Mouse (Mus musculus) heart, postnatal 0 days (tissue): Measurements from ENCODE around the gene Gm20532. TPM values are rescaled to one million over a fixed set of nuclear protein-coding genes. Genes with fewer than 3 reads are reported as not detected.

Experiments
- ATAC-seq: fragments of 200-750 bp; cut with Nextera tagmentation; 2 replicates; pipeline ENCODE4 v1.8.0; 2017; ENCODE audit warnings: low read depth, moderate number of reproducible peaks, moderate library complexity; ENCODE audit not compliant: insufficient read depth
- DNase-seq: peaks from one replicate; pipeline ENCODE4 v3.0.0-alpha.2; 2016; ENCODE audit warnings: low spot score
- H3K27ac ChIP-seq: fragments of 300-500 bp; sonication (generic); 2 replicates; pipeline ENCODE4 v1.5.1; 2014; ENCODE audit warnings: low read depth, mild to moderate bottlenecking
- H3K27me3 ChIP-seq: fragments of 300-500 bp; sonication (generic); 2 replicates; pipeline ENCODE4 v1.6.1; 2014; ENCODE audit warnings: low read length, mixed read lengths; ENCODE audit not compliant: control insufficient read depth, insufficient read depth
- H3K36me3 ChIP-seq: fragments of 300-500 bp; sonication (generic); replicated peaks from 2 replicates; pipeline ENCODE4 v1.6.1; 2014; ENCODE audit warnings: low read length, mixed read lengths; ENCODE audit not compliant: control insufficient read depth, insufficient read depth
- H3K4me1 ChIP-seq: fragments of 300-500 bp; sonication (generic); 2 replicates; pipeline ENCODE4 v1.6.1; 2014; ENCODE audit warnings: antibody characterized with exemption; ENCODE audit not compliant: control insufficient read depth, insufficient read depth
- H3K4me2 ChIP-seq: fragments of 300-500 bp; sonication (generic); 2 replicates; pipeline ENCODE4 v1.6.1; 2014; ENCODE audit warnings: low read depth, mild to moderate bottlenecking, low read length, moderate library complexity
- H3K4me3 ChIP-seq: fragments of 300-500 bp; sonication (generic); 2 replicates; pipeline ENCODE4 v1.5.1; 2014; ENCODE audit warnings: low read depth, low read length
- H3K9ac ChIP-seq: fragments of 300-500 bp; sonication (generic); replicated peaks from 2 replicates; pipeline ENCODE4 v1.6.1; 2014; ENCODE audit warnings: low read depth, low read length, mixed read lengths
- H3K9me3 ChIP-seq: fragments of 300-500 bp; sonication (generic); replicated peaks from 2 replicates; pipeline ENCODE4 v1.6.1; 2016; ENCODE audit warnings: low read length; ENCODE audit not compliant: control insufficient read depth
- CTCF ChIP-seq: IDR thresholded peaks from 2 replicates; pipeline ENCODE4 v1.5.1; 2016; ENCODE audit warnings: antibody characterized with exemption, control low read depth, low read depth
- EP300 ChIP-seq: IDR thresholded peaks from 2 replicates; pipeline ENCODE4 v1.6.1; 2016; ENCODE audit warnings: antibody characterized with exemption, low read depth
- whole genome bisulfite sequencing: fragments of 180-500 bp; shearing (Covaris S2); extraction: QIAGEN DNeasy Blood & Tissue Kit; methylation state at CpG from one replicate; pipeline ENCODE4 v1.1.7; 2014; 5-methylcytosine and 5-hydroxymethylcytosine counted together
- polyA plus RNA-seq: library from polyadenylated mRNA; unstranded; fragments of >200 nt; fragmentation: Nextera tagmentation; extraction: Ambion mirVana; gene quantifications from 2 replicates; pipeline ENCODE4 v1.2.1, GENCODE M21; 2015
- total RNA-seq: library from RNA; depleted of rRNA; stranded (reverse); fragments of >200 nt; gene quantifications from 2 replicates; pipeline ENCODE4 v1.2.3, GENCODE M21; 2014; ENCODE audit warnings: low replicate concordance

The Gm20532 gene
- total and polyA plus RNA-seq, 2 experiments from 2014 or later, result not detected

DNA sequence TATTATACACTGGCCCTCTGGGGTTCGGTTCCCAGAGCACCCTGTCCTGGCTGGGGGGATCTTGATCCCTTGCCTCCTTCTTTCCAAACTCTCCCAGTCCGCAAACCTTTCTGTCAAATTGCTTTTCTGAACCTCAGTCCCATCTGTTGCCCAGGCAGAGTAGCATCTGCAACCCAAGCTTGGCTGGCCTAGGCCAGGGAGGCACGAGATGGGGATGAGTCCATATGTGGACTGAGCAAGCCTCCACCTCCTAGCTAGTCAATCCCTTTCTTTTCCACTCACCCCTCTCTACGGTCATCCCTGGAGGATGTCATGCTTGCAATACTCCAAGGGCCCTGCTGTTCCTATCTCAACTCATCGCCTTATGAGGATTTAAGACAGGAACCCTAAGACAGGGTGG lies 16.2 kb downstream of the Gm20532 start:
- Histone ChIP-seq H3K9me3 (no peaks in the 10 kb centered on the region), H3K4me1 (peaks cover 16% of the 10 kb centered on the region), H3K27ac (no peak overlapping the region), H3K27me3 (no peaks in the 10 kb centered on the region), H3K36me3 (no peaks in the 10 kb centered on the region), H3K4me3 (no peak overlapping the region), H3K4me2 (peak overlapping the region; percentile 85; the same call in 1 of the 2 replicates), H3K9ac (no peak overlapping the region)
- TF ChIP-seq CTCF (no peak), EP300 (no peak)
- WGBS, result 78% methylated on average over 5 of the region's 5 CpGs
- DNase-seq, result no peak
- ATAC-seq, result no peak

DNA sequence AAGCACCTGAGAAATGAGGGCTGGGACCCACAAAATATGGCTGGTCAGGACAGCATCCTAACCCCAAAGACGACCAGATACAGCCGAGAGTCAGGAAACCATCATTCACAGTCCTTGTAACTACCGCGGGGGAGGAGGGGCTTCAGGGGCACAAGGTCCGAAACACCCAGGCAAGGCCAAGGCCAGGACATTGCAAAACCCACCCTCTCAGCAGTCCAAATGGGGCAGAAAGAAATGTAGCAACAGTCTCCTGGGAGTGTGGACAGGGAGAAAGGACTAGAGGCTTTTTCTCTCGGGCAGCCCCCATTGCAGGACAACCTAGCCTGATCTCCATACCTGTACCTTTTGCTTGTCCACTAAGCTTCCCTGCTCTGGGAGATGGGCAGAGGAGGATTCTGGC lies 16.7 kb downstream of the Gm20532 start:
- TF ChIP-seq CTCF (no peak), EP300 (no peak; the same call in 1 of the 2 replicates)
- Histone ChIP-seq H3K36me3 (no peaks in the 10 kb centered on the region), H3K4me1 (peaks cover 17% of the 10 kb centered on the region), H3K4me2 (peak overlapping the region; percentile 85), H3K4me3 (peak overlapping the region; percentile 66), H3K27me3 (no peaks in the 10 kb centered on the region), H3K9me3 (no peaks in the 10 kb centered on the region), H3K9ac (peak overlapping the region; percentile 72), H3K27ac (peak overlapping the region; percentile 88; the same call in 1 of the 2 replicates)
- ATAC-seq, result no peak
- no peak for DNase-seq
- 16% methylated on average over 6 of the region's 6 CpGs for WGBS

DNA sequence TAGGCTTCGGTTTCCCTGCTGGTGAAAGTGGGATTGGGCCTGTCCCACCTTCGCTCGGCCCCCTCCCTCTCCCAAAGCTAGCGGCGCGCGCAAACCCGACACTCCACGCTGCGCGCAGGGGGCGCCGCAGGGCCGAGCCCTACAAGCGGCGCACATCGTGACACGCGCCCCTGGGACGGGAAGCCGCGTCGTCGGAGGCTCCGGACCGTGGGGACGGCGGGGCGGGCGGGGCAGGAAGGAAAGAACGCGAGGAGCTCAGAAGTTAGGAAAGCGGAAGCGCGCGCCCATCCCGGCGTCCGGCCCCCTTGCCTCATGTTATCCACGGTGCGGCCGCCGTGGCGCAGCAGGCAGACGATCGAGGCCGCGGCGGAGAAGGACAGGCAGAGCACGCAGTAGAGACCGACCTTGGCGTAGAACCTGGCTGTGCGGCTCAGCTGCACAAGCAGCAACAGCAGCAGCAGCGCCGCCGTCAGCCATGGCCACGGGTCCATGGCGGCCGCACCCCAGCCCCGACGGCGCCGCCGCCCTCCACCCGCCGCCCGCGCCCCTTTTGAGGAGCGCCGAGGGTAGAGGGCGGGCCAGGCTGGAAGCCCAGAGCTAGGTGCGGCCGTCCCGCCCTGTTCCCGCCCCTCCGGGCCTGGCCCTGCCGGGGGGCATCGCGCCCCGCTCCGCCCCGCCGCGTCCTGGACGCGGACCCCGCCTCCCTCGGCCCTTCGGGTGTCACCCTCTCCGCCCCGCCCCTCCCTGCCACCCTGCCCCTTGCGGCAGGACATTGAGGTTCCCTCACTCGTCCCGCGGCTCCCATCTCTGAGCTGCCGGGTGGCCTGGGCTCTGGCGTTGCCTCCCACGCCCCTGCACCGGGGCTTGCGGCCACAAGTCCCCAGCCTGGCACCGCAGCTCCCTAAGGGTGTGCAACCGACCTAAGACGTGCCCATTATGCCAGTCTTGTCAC lies 17.6 kb downstream of the Gm20532 start, which contains the start of gene Agpat2:
Agpat2 (minus strand) TSS at position 698 of the 952 bp plus-strand sequence.
- no peaks in the 10 kb centered on the region for H3K9me3 ChIP-seq
- H3K4me2 ChIP-seq, result peak within 1 kb of the TSS; percentile 85
- H3K27me3 ChIP-seq, result no peaks in the 10 kb centered on the region
- peak; percentile 85 for ATAC-seq
- 1% methylated on average over 58 of the region's 103 CpGs for WGBS
- H3K4me1 ChIP-seq, result peaks cover 17% of the 10 kb centered on the region
- TF ChIP-seq CTCF, result peak; percentile 46
- TF ChIP-seq EP300, result no peak; the same call in 1 of the 2 replicates
- H3K36me3 ChIP-seq, result no peaks in the 10 kb centered on the region
- peak within 1 kb of the TSS; percentile 66 for H3K4me3 ChIP-seq
- peak within 1 kb of the TSS; percentile 88 for H3K27ac ChIP-seq
- DNase-seq, result peak; percentile 80
- peak within 1 kb of the TSS; percentile 72 for H3K9ac ChIP-seq

DNA sequence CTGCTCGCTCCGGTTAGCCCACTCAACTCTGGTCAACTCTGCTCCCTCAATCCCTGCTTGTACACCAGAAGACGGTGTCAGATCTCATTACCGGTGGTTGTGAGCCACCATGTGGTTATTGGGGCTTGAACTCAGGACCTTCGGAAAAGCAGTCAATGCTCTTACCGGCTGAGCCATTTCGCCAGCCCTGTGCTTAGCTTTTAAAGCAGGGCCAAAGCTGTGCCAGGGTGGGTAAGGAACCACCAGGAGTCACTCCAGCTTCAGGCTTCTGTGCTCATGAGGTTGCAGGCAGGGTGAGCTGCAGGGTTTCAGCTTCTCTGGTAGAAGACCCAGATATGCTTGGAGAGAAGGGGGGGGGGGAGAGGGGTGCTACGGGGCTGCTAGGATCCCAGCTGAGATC lies 18.9 kb downstream of the Gm20532 start:
- no peaks in the 10 kb centered on the region for H3K27me3 ChIP-seq
- ATAC-seq (no peak), DNase-seq (no peak)
- H3K4me2 ChIP-seq, result no peak overlapping the region
- no peak for TF ChIP-seq CTCF
- TF ChIP-seq EP300, result no peak
- H3K9ac ChIP-seq, result no peak overlapping the region
- no peak overlapping the region for H3K27ac ChIP-seq
- H3K4me3 ChIP-seq, result no peak overlapping the region
- H3K4me1 ChIP-seq, result peaks cover 26% of the 10 kb centered on the region
- H3K9me3 ChIP-seq, result no peaks in the 10 kb centered on the region
- H3K36me3 ChIP-seq, result no peaks in the 10 kb centered on the region
- WGBS, result 83% methylated on average over 8 of the region's 8 CpGs

DNA sequence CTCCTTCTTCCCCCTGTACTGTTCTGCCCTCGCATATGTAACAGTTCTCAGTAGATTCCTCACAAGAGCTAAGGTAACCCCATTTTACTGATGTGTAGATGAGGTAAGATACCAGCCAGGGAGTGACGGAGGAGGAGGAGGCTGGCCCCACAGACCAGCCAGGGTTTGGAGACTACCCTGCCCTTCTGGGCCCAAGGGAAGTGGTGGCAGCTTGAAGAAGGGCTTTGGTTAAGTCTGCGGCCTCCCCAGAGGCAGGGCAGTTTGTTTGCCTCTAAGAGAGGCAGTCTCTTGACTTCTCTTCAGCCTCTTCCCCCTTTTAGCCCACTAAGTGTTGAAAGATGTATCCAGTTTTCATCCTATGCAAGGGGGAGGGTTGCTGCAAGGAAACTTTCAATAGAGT lies 20.1 kb downstream of the Gm20532 start:
- Histone ChIP-seq H3K36me3 (no peaks in the 10 kb centered on the region), H3K4me2 (no peak overlapping the region), H3K27ac (peak overlapping the region; percentile 63), H3K4me3 (no peak overlapping the region), H3K9me3 (no peaks in the 10 kb centered on the region), H3K9ac (no peak overlapping the region), H3K27me3 (no peaks in the 10 kb centered on the region), H3K4me1 (peaks cover 26% of the 10 kb centered on the region)
- 57% methylated on average over 3 of the region's 3 CpGs for WGBS
- ATAC-seq (no peak), DNase-seq (no peak)
- TF ChIP-seq EP300 (no peak), CTCF (no peak)
